Mouse (Mus musculus): ENCODE data around the gene Psapl1. TPM values are rescaled to one million over a fixed set of nuclear protein-coding genes. Genes with fewer than 3 reads are reported as not detected.

Psapl1 gene
- polyA plus RNA-seq, 1 experiment from 2014 or later: 0.11 TPM

GRCm38 (mm10) chr5:36178215-36178614, 25.6 kb upstream of the Psapl1 start:
- H3K4me2 ChIP-seq (ENCODE audit: low read length): no peak overlapping the region
- H3K9me3 ChIP-seq (ENCODE audit: control insufficient read depth, low read length): no peaks in the 10 kb centered on the region
- H3K36me3 ChIP-seq (ENCODE audit: control insufficient read depth, insufficient read depth, low read length): no peaks in the 10 kb centered on the region
- WGBS: 53% methylated on average over 7 of the region's 7 CpGs
- no peak overlapping the region for H3K4me3 ChIP-seq (ENCODE audit: low read depth, low read length)
- no peak overlapping the region for H3K27ac ChIP-seq (ENCODE audit: low read depth)
- H3K4me1 ChIP-seq (replicated peaks; ENCODE audit: control insufficient read depth, insufficient read depth, low read length): no peaks in the 10 kb centered on the region
- ATAC-seq (replicated peaks; ENCODE audit: low FRiP score, low TSS enrichment, low read depth) (no peak), DNase-seq (ENCODE audit: low spot score) (no peak)
- H3K9ac ChIP-seq (ENCODE audit: low read length): no peak overlapping the region
- no peaks in the 10 kb centered on the region for H3K27me3 ChIP-seq (replicated peaks; ENCODE audit: control insufficient read depth, insufficient read depth, low read length)

- Histone ChIP-seq H3K4me3 (ENCODE audit: low read depth, low read length) (no peak overlapping the region), H3K9ac (ENCODE audit: low read length) (no peak overlapping the region), H3K36me3 (ENCODE audit: control insufficient read depth, insufficient read depth, low read length) (no peaks in the 10 kb centered on the region), H3K4me2 (ENCODE audit: low read length) (no peak overlapping the region), H3K27me3 (replicated peaks; ENCODE audit: control insufficient read depth, insufficient read depth, low read length) (no peaks in the 10 kb centered on the region), H3K9me3 (ENCODE audit: control insufficient read depth, low read length) (no peaks in the 10 kb centered on the region), H3K4me1 (replicated peaks; ENCODE audit: control insufficient read depth, insufficient read depth, low read length) (no peaks in the 10 kb centered on the region), H3K27ac (ENCODE audit: low read depth) (no peak overlapping the region)
- DNase-seq (ENCODE audit: low spot score): no peak
- no peak for ATAC-seq (replicated peaks; ENCODE audit: low FRiP score, low TSS enrichment, low read depth)
- WGBS: 95% methylated on average over 3 of the region's 3 CpGs
These were observed 25.0 kb upstream of the Psapl1 start for GRCm38 (mm10) chr5:36178785-36179184.

GRCm38 (mm10) chr5:36179708-36180107, 24.1 kb upstream of the Psapl1 start:
- DNase-seq (ENCODE audit: low spot score): no peak
- Histone ChIP-seq H3K4me1 (replicated peaks; ENCODE audit: control insufficient read depth, insufficient read depth, low read length) (no peaks in the 10 kb centered on the region), H3K4me2 (ENCODE audit: low read length) (no peak overlapping the region), H3K27ac (ENCODE audit: low read depth) (no peak overlapping the region), H3K4me3 (ENCODE audit: low read depth, low read length) (no peak overlapping the region), H3K36me3 (ENCODE audit: control insufficient read depth, insufficient read depth, low read length) (no peaks in the 10 kb centered on the region), H3K27me3 (replicated peaks; ENCODE audit: control insufficient read depth, insufficient read depth, low read length) (no peaks in the 10 kb centered on the region), H3K9me3 (ENCODE audit: control insufficient read depth, low read length) (no peaks in the 10 kb centered on the region), H3K9ac (ENCODE audit: low read length) (no peak overlapping the region)
- ATAC-seq (replicated peaks; ENCODE audit: low FRiP score, low TSS enrichment, low read depth): no peak
- WGBS: 93% methylated on average over 5 of the region's 5 CpGs

GRCm38 (mm10) chr5:36182326-36182725, 21.5 kb upstream of the Psapl1 start:
- H3K9me3 ChIP-seq (ENCODE audit: control insufficient read depth, low read length): no peaks in the 10 kb centered on the region
- no peak overlapping the region for H3K9ac ChIP-seq (ENCODE audit: low read length)
- ATAC-seq (replicated peaks; ENCODE audit: low FRiP score, low TSS enrichment, low read depth): no peak
- H3K4me2 ChIP-seq (ENCODE audit: low read length): no peak overlapping the region
- H3K4me1 ChIP-seq (replicated peaks; ENCODE audit: control insufficient read depth, insufficient read depth, low read length): 0 out of 2 replicates have a peak, but pooled peaks cover 3% of the 10 kb centered on the region
- no peak overlapping the region for H3K27ac ChIP-seq (ENCODE audit: low read depth)
- WGBS: 85% methylated on average over 7 of the region's 7 CpGs
- H3K27me3 ChIP-seq (replicated peaks; ENCODE audit: control insufficient read depth, insufficient read depth, low read length): no peaks in the 10 kb centered on the region
- H3K4me3 ChIP-seq (ENCODE audit: low read depth, low read length): no peak overlapping the region
- H3K36me3 ChIP-seq (ENCODE audit: control insufficient read depth, insufficient read depth, low read length): no peaks in the 10 kb centered on the region
- no peak for DNase-seq (ENCODE audit: low spot score)

- WGBS: 34% methylated on average over 8 of the region's 8 CpGs
- Histone ChIP-seq H3K4me3 (ENCODE audit: low read depth, low read length) (no peak overlapping the region), H3K27me3 (replicated peaks; ENCODE audit: control insufficient read depth, insufficient read depth, low read length) (no peaks in the 10 kb centered on the region), H3K4me1 (replicated peaks; ENCODE audit: control insufficient read depth, insufficient read depth, low read length) (0 out of 2 replicates have a peak, but pooled peaks cover 3% of the 10 kb centered on the region), H3K4me2 (ENCODE audit: low read length) (no peak overlapping the region), H3K9me3 (ENCODE audit: control insufficient read depth, low read length) (no peaks in the 10 kb centered on the region), H3K9ac (ENCODE audit: low read length) (no peak overlapping the region), H3K27ac (ENCODE audit: low read depth) (no peak overlapping the region), H3K36me3 (ENCODE audit: control insufficient read depth, insufficient read depth, low read length) (no peaks in the 10 kb centered on the region)
- ATAC-seq (replicated peaks; ENCODE audit: low FRiP score, low TSS enrichment, low read depth): no peak
- DNase-seq (ENCODE audit: low spot score): no peak
These were observed 17.3 kb upstream of the Psapl1 start for GRCm38 (mm10) chr5:36186294-36187053.

GRCm38 (mm10) chr5:36188310-36188709, 15.5 kb upstream of the Psapl1 start:
- 0 out of 2 replicates have a peak, but pooled peaks cover 7% of the 10 kb centered on the region for H3K4me1 ChIP-seq (replicated peaks; ENCODE audit: control insufficient read depth, insufficient read depth, low read length)
- H3K9ac ChIP-seq (ENCODE audit: low read length): no peak overlapping the region
- H3K9me3 ChIP-seq (ENCODE audit: control insufficient read depth, low read length): no peaks in the 10 kb centered on the region
- H3K27ac ChIP-seq (ENCODE audit: low read depth): no peak overlapping the region
- no peak overlapping the region for H3K4me3 ChIP-seq (ENCODE audit: low read depth, low read length)
- DNase-seq (ENCODE audit: low spot score): no peak
- WGBS: 84% methylated on average over 4 of the region's 4 CpGs
- no peaks in the 10 kb centered on the region for H3K27me3 ChIP-seq (replicated peaks; ENCODE audit: control insufficient read depth, insufficient read depth, low read length)
- H3K4me2 ChIP-seq (ENCODE audit: low read length): no peak overlapping the region
- ATAC-seq (replicated peaks; ENCODE audit: low FRiP score, low TSS enrichment, low read depth): no peak
- no peaks in the 10 kb centered on the region for H3K36me3 ChIP-seq (ENCODE audit: control insufficient read depth, insufficient read depth, low read length)

- no peak overlapping the region for H3K4me2 ChIP-seq (ENCODE audit: low read length)
- H3K27me3 ChIP-seq (replicated peaks; ENCODE audit: control insufficient read depth, insufficient read depth, low read length): no peaks in the 10 kb centered on the region
- no peaks in the 10 kb centered on the region for H3K36me3 ChIP-seq (ENCODE audit: control insufficient read depth, insufficient read depth, low read length)
- H3K27ac ChIP-seq (ENCODE audit: low read depth): no peak overlapping the region
- no peak overlapping the region for H3K9ac ChIP-seq (ENCODE audit: low read length)
- 82% methylated on average over 4 of the region's 4 CpGs for WGBS
- ATAC-seq (replicated peaks; ENCODE audit: low FRiP score, low TSS enrichment, low read depth): no peak
- H3K9me3 ChIP-seq (ENCODE audit: control insufficient read depth, low read length): no peaks in the 10 kb centered on the region
- DNase-seq (ENCODE audit: low spot score): no peak
- H3K4me3 ChIP-seq (ENCODE audit: low read depth, low read length): no peak overlapping the region
- H3K4me1 ChIP-seq (replicated peaks; ENCODE audit: control insufficient read depth, insufficient read depth, low read length): 0 out of 2 replicates have a peak, but pooled peaks cover 4% of the 10 kb centered on the region
These were observed 12.5 kb upstream of the Psapl1 start for GRCm38 (mm10) chr5:36191285-36191684.

- Histone ChIP-seq H3K4me2 (ENCODE audit: low read length) (no peak overlapping the region), H3K36me3 (ENCODE audit: control insufficient read depth, insufficient read depth, low read length) (no peaks in the 10 kb centered on the region), H3K27me3 (replicated peaks; ENCODE audit: control insufficient read depth, insufficient read depth, low read length) (no peaks in the 10 kb centered on the region), H3K9ac (ENCODE audit: low read length) (no peak overlapping the region), H3K4me1 (replicated peaks; ENCODE audit: control insufficient read depth, insufficient read depth, low read length) (0 out of 2 replicates have a peak, but pooled peaks cover 3% of the 10 kb centered on the region), H3K27ac (ENCODE audit: low read depth) (no peak overlapping the region), H3K4me3 (ENCODE audit: low read depth, low read length) (no peak overlapping the region), H3K9me3 (ENCODE audit: control insufficient read depth, low read length) (no peaks in the 10 kb centered on the region)
- DNase-seq (ENCODE audit: low spot score) (no peak), ATAC-seq (replicated peaks; ENCODE audit: low FRiP score, low TSS enrichment, low read depth) (no peak)
- 88% methylated on average over 3 of the region's 3 CpGs for WGBS
These were observed 11.9 kb upstream of the Psapl1 start for GRCm38 (mm10) chr5:36191876-36192275.

GRCm38 (mm10) chr5:36192677-36193076, 11.1 kb upstream of the Psapl1 start:
- no peak for ATAC-seq (replicated peaks; ENCODE audit: low FRiP score, low TSS enrichment, low read depth)

More at GRCm38 (mm10) chr5:36192677-36193076, 11.1 kb upstream of the Psapl1 start:
- H3K36me3 ChIP-seq (ENCODE audit: control insufficient read depth, insufficient read depth, low read length): no peaks in the 10 kb centered on the region
- no peak overlapping the region for H3K4me3 ChIP-seq (ENCODE audit: low read depth, low read length)
- WGBS: 71% methylated on average over 2 of the region's 2 CpGs
- H3K9ac ChIP-seq (ENCODE audit: low read length): no peak overlapping the region
- H3K4me1 ChIP-seq (replicated peaks; ENCODE audit: control insufficient read depth, insufficient read depth, low read length): 0 out of 2 replicates have a peak, but pooled peaks cover 3% of the 10 kb centered on the region
- H3K27ac ChIP-seq (ENCODE audit: low read depth): no peak overlapping the region
- no peaks in the 10 kb centered on the region for H3K9me3 ChIP-seq (ENCODE audit: control insufficient read depth, low read length)
- no peak overlapping the region for H3K4me2 ChIP-seq (ENCODE audit: low read length)
- DNase-seq (ENCODE audit: low spot score): no peak
- no peaks in the 10 kb centered on the region for H3K27me3 ChIP-seq (replicated peaks; ENCODE audit: control insufficient read depth, insufficient read depth, low read length)
